33 mouse cellular contexts compared by ENCODE assay signal in the genomic region with DNA sequence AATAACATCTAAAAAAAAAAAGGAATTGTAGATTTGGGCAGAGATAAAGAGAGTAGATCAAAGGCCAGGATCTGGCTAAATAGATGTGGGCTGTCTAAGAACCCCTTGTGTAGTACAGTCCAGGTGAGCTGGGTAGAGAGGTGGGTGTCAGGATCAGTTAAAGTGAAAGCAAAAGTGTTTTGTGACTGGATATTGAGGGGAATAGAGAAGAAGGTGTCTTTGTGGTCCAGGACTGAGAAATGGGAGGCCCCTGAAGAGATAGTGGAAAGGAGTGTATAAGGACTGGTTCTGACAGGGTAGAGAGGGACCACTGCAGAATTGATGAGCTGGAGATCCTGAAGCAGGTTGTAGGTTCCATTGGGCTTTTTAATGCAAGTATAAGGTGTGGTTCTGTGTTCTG. TPM values are rescaled to one million over a fixed set of nuclear protein-coding genes. Genes with fewer than 3 reads are reported as not detected.
DNase-seq lines count a peak whose midpoint lies in the region; ATAC-seq lines count a peak whose summit lies in the region.
"Had no signal": no experiment of that assay in that cellular context is flagged by ENCODE, and none has a peak within 500 bp of the region (broad histone marks: within the 10 kb centered on the region; RNA-seq: fewer than 3 reads in every experiment).

No protein-coding gene starts in this region.

- no peak overlapping the region for H3K9ac ChIP-seq in midbrain, embryonic 14.5 days (replicated peaks; ENCODE audit: low read length)
- H3K9ac ChIP-seq: embryonic facial prominence, embryonic 13.5 days; forebrain, embryonic 13.5 days; forebrain, postnatal 0 days; heart, embryonic 12.5 days; heart, embryonic 15.5 days; hindbrain, embryonic 13.5 days had no signal

- H3K36me3 ChIP-seq in midbrain, embryonic 14.5 days (ENCODE audit: control insufficient read depth, insufficient read depth, low read length) = no peaks in the 10 kb centered on the region
- H3K36me3 ChIP-seq: forebrain, embryonic 10.5 days; G1E; heart, embryonic 12.5 days; heart, embryonic 15.5 days had no signal

- H3K4me1 ChIP-seq in midbrain, embryonic 14.5 days (ENCODE audit: control insufficient read depth, insufficient read depth, low read length) = no peaks in the 10 kb centered on the region
- H3K4me1 ChIP-seq: embryonic facial prominence, embryonic 10.5 days; embryonic facial prominence, embryonic 13.5 days; forebrain, embryonic 10.5 days; forebrain, embryonic 13.5 days; heart, embryonic 12.5 days; heart, embryonic 15.5 days; hindbrain, embryonic 10.5 days; hindbrain, embryonic 13.5 days had no signal

- H3K9me3 ChIP-seq in midbrain, embryonic 14.5 days (ENCODE audit: control insufficient read depth, low read length) = 0 out of 2 replicates have a peak, but pooled peaks cover 7% of the 10 kb centered on the region
- H3K9me3 ChIP-seq: forebrain, embryonic 13.5 days; heart, embryonic 15.5 days had no signal

- no peak overlapping the region for H3K4me2 ChIP-seq in midbrain, embryonic 14.5 days (ENCODE audit: low read length)
- H3K4me2 ChIP-seq: embryonic facial prominence, embryonic 13.5 days; forebrain, embryonic 13.5 days; heart, embryonic 12.5 days; heart, embryonic 15.5 days; hindbrain, embryonic 13.5 days had no signal

- H3K27ac ChIP-seq in midbrain, embryonic 14.5 days (replicated peaks; ENCODE audit: low read depth, low read length) = no peak overlapping the region
- H3K27ac ChIP-seq: embryonic facial prominence, embryonic 10.5 days; embryonic facial prominence, embryonic 13.5 days; forebrain, embryonic 10.5 days; forebrain, embryonic 13.5 days; heart, embryonic 15.5 days; hindbrain, embryonic 10.5 days; hindbrain, embryonic 13.5 days had no signal

- DNase-seq in CD4-positive, CD25-positive, alpha-beta regulatory T cell, adult 2 months (ENCODE audit: low read depth, low spot score) = peak; percentile 40
- DNase-seq in naive thymus-derived CD4-positive, alpha-beta T cell, adult 2 months (ENCODE audit: low read depth) = peak; percentile 39
- no peak for DNase-seq in adrenal gland, adult 2 months
- DNase-seq in midbrain, embryonic 14.5 days = no peak
- DNase-seq in cerebellum, adult 8-10 months = no peak
- DNase-seq: adrenal gland, postnatal 10 days; adrenal gland, postnatal 36 days; B cell, adult 2 months; cerebellum, adult 18-20 months; cerebellum, adult 9-11 months; cerebellum, postnatal 25 days; embryo, embryonic 11 days; forebrain, postnatal 0 days; gastrocnemius, postnatal 25 days; heart, adult 18-20 months; heart, postnatal 10 days; heart, postnatal 36 days; kidney, adult 2 months had no signal

- no peak overlapping the region for H3K4me3 ChIP-seq in midbrain, embryonic 14.5 days (replicated peaks; ENCODE audit: low read depth, low read length)
- H3K4me3 ChIP-seq: embryonic facial prominence, embryonic 10.5 days; embryonic facial prominence, embryonic 13.5 days; erythroblast, embryonic 14.5 days; forebrain, embryonic 10.5 days; forebrain, embryonic 13.5 days; heart, embryonic 12.5 days; heart, embryonic 15.5 days; hindbrain, embryonic 10.5 days; hindbrain, embryonic 13.5 days had no signal

- ATAC-seq in activated CD4-positive, CD25-positive, alpha-beta regulatory T cell, adult 4 months = peak; percentile 47
- ATAC-seq in midbrain, embryonic 14.5 days (ENCODE audit: low FRiP score, low TSS enrichment) = no peak
- ATAC-seq: forebrain, embryonic 13.5 days; forebrain, postnatal 0 days; hindbrain, embryonic 16.5 days; intestine, postnatal 0 days had no signal

- H3K27me3 ChIP-seq in midbrain, embryonic 14.5 days (ENCODE audit: control insufficient read depth, insufficient read depth, low read length) = no peaks in the 10 kb centered on the region
- H3K27me3 ChIP-seq: CH12.LX; embryonic facial prominence, embryonic 13.5 days; forebrain, embryonic 13.5 days; heart, embryonic 12.5 days; heart, embryonic 15.5 days; hindbrain, embryonic 13.5 days had no signal

RNA-seq across cellular contexts. Expression of a gene that starts 22.2 kb away (rescaled TPM):
- 1 to 10 TPM; 3.2 to 3.5 TPM for polyA plus RNA-seq in activated CD4-positive, CD25-positive, alpha-beta regulatory T cell, adult 4 months (2017; shearing (Covaris generic))
- 1 to 10 TPM; 6.0 to 8.8 TPM for total RNA-seq in adrenal gland, adult 2 months (2021)
- 11.0 and 17.4 TPM in 2 replicates for polyA plus RNA-seq in adrenal gland, adult 2 months (2012; rRNA removed)
- polyA plus RNA-seq in midbrain, embryonic 14.5 days (2014; fragmentation: Nextera tagmentation; extraction: Ambion mirVana) = 0.80 and 1.1 TPM in 2 replicates
- polyA plus RNA-seq: G1E had no signal

RNA-seq across cellular contexts. Expression of a gene that starts 29.4 kb away (rescaled TPM):
- 100 to 1,000 TPM; 115 to 149 TPM for polyA plus RNA-seq in activated CD4-positive, CD25-positive, alpha-beta regulatory T cell, adult 4 months (2017; shearing (Covaris generic))
- 100 to 1,000 TPM; 716 to 736 TPM for total RNA-seq in adrenal gland, adult 2 months (2021)
- polyA plus RNA-seq in adrenal gland, adult 2 months (2012; rRNA removed) = 917 and 1,104 TPM in 2 replicates
- 6.1 and 10.9 TPM in 2 replicates for polyA plus RNA-seq in midbrain, embryonic 14.5 days (2014; fragmentation: Nextera tagmentation; extraction: Ambion mirVana)
- total RNA-seq: common myeloid progenitor, adult 5-6 weeks had no signal

RNA-seq across cellular contexts. Expression of a gene that starts 50.0 kb away (rescaled TPM):
- 10 to 100 TPM; 67.4 to 73.6 TPM for polyA plus RNA-seq in activated CD4-positive, CD25-positive, alpha-beta regulatory T cell, adult 4 months (2017; shearing (Covaris generic))
- total RNA-seq in adrenal gland, adult 2 months (2021) = 10 to 100 TPM; 49.6 to 50.3 TPM
- 39.6 and 50.2 TPM in 2 replicates for polyA plus RNA-seq in adrenal gland, adult 2 months (2012; rRNA removed)
- 41.6 and 52.3 TPM in 2 replicates for polyA plus RNA-seq in midbrain, embryonic 14.5 days (2014; fragmentation: Nextera tagmentation; extraction: Ambion mirVana)

RNA-seq across cellular contexts. Expression of a gene that starts 51.4 kb away (rescaled TPM):
- 10 to 100 TPM; 62.9 to 76.7 TPM for polyA plus RNA-seq in activated CD4-positive, CD25-positive, alpha-beta regulatory T cell, adult 4 months (2017; shearing (Covaris generic))
- total RNA-seq in adrenal gland, adult 2 months (2021) = 100 to 1,000 TPM; 152 to 159 TPM
- polyA plus RNA-seq in adrenal gland, adult 2 months (2012; rRNA removed) = 272 and 291 TPM in 2 replicates
- 44.1 and 65.7 TPM in 2 replicates for polyA plus RNA-seq in midbrain, embryonic 14.5 days (2014; fragmentation: Nextera tagmentation; extraction: Ambion mirVana)

Comparison
In these comparisons a context has a peak if more than half of its experiments do, and no peak if none do; other contexts are left out.
1. DNase-seq: peak in CD4-positive, CD25-positive, alpha-beta regulatory T cell, adult 2 months (single experiment) and naive thymus-derived CD4-positive, alpha-beta T cell, adult 2 months (single experiment); none in adrenal gland, adult 2 months (single experiment), midbrain, embryonic 14.5 days (single experiment) and cerebellum, adult 8-10 months (single experiment).